Mouse (Mus musculus) embryonic facial prominence, embryonic 11.5 days (tissue): Measurements from ENCODE around the gene Oca2. TPM values are rescaled to one million over a fixed set of nuclear protein-coding genes. Genes with fewer than 3 reads are reported as not detected.

Experiments used
- ATAC-seq: fragments of 200-750 bp; cut with Nextera tagmentation; replicated peaks from 2 replicates; pipeline ENCODE4 v1.8.0; 2017; ENCODE audit warnings: low read depth; ENCODE audit not compliant: insufficient number of reproducible peaks, low FRiP score, low TSS enrichment
- DNase-seq: peaks from one replicate; pipeline ENCODE4 v3.0.0-alpha.2; 2015; ENCODE audit warnings: low spot score
- H3K27ac ChIP-seq: fragments of 300-500 bp; sonication (generic); replicated peaks from 2 replicates; pipeline ENCODE4 v1.5.1; 2014; ENCODE audit warnings: mild to moderate bottlenecking, low read depth, low read length, control low read depth
- H3K27me3 ChIP-seq: fragments of 300-500 bp; sonication (generic); 2 replicates; pipeline ENCODE4 v1.6.1; 2014; ENCODE audit warnings: mild to moderate bottlenecking, low read length, moderate library complexity, mixed read lengths; ENCODE audit not compliant: control insufficient read depth, insufficient read depth
- H3K36me3 ChIP-seq: fragments of 300-500 bp; sonication (generic); replicated peaks from 2 replicates; pipeline ENCODE4 v1.6.1; 2014; ENCODE audit warnings: low read depth, mild to moderate bottlenecking, low read length, moderate library complexity, mixed read lengths; ENCODE audit not compliant: control insufficient read depth, insufficient read depth
- H3K4me1 ChIP-seq: fragments of 300-500 bp; sonication (generic); 2 replicates; pipeline ENCODE4 v1.6.1; 2014; ENCODE audit warnings: low read length, mixed read lengths; ENCODE audit not compliant: control insufficient read depth, insufficient read depth
- H3K4me2 ChIP-seq: fragments of 300-500 bp; sonication (generic); 2 replicates; pipeline ENCODE4 v1.6.1; 2014; ENCODE audit warnings: low read depth, mild to moderate bottlenecking, control low read depth, low read length, moderate library complexity
- H3K4me3 ChIP-seq: fragments of 300-500 bp; sonication (generic); 2 replicates; pipeline ENCODE4 v1.5.1; 2014; ENCODE audit warnings: low read depth, low read length, control low read depth
- H3K9ac ChIP-seq: fragments of 300-500 bp; sonication (generic); replicated peaks from 2 replicates; pipeline ENCODE4 v1.6.1; 2014; ENCODE audit warnings: mild to moderate bottlenecking, control low read depth, low read length
- H3K9me3 ChIP-seq: fragments of 300-500 bp; sonication (generic); replicated peaks from 2 replicates; pipeline ENCODE4 v1.6.1; 2016; ENCODE audit warnings: mild to moderate bottlenecking, low read length, inconsistent platforms, mixed read lengths; ENCODE audit not compliant: control insufficient read depth
- WGBS: fragments of 180-500 bp; shearing (Covaris S2); extraction: QIAGEN DNeasy Blood & Tissue Kit; methylation state at CpG from one replicate; pipeline ENCODE4 v1.1.7; 2014; 5-methylcytosine and 5-hydroxymethylcytosine counted together
- polyA plus RNA-seq: library from polyadenylated mRNA; unstranded; fragments of >200 nt; fragmentation: Nextera tagmentation; extraction: Ambion mirVana; gene quantifications from 2 replicates; pipeline ENCODE4 v1.2.1, GENCODE M21; 2014

Oca2 gene
- 0.98 and 2.3 TPM in 2 replicates for polyA plus RNA-seq

DNA sequence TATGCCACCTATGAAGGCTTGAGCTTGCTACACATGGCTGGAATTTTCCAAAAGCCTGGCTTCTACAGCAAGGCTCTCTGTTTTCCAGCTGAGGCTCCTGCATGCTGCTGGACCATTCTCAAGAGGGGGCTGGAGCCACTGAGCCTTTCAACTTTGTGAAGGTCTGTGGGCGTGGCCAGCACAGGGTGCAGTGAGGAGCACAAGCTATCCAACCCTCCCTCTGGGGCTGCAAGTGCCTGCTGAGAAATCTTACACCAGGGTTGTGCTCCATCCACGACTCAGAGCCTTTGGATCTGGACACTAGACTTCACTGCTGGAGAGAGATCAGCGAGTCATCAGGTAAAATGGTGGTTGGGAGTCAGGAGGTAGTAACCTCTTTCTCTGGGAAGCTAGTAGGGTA, at the start of gene Oca2:
TSS of gene Oca2 (plus strand) at position 218 of the 400 bp plus-strand sequence.
- ATAC-seq (0 out of 2 replicates have a peak, but pooled peaks have one; percentile 36), DNase-seq (no peak)
- H3K4me2 ChIP-seq: no peak within 1 kb of the TSS
- no peaks in the 10 kb centered on the region for H3K9me3 ChIP-seq
- no peak within 1 kb of the TSS for H3K9ac ChIP-seq
- H3K36me3 ChIP-seq: no peaks in the 10 kb centered on the region
- WGBS: 35% methylated on average over 3 of the region's 3 CpGs
- H3K27me3 ChIP-seq: no peaks in the 10 kb centered on the region
- no peak within 1 kb of the TSS for H3K4me3 ChIP-seq
- no peaks in the 10 kb centered on the region; the same call in 1 of the 2 replicates for H3K4me1 ChIP-seq
- no peak within 1 kb of the TSS for H3K27ac ChIP-seq

DNA sequence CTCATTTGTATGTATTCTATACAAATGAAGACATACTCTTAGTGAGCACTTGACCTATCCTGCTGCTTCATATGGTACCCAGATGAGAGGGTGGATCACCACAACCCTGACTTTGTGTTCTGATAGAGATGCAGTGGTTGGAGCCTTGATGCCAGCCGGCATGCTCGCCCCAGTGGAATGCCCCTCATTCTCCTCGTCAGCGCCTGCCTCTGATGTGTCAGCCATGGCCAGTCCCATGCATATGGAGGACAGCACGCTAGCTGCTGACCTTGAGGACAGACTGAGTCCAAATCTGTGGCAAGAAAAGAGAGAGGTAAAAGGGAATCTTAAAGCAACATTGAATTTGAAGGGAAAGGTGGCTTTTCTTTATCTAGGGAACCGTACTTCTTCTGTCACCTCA, 48.5 kb upstream of the Oca2 start:
- DNase-seq: no peak
- Histone ChIP-seq H3K9ac (no peak overlapping the region), H3K4me1 (no peaks in the 10 kb centered on the region), H3K36me3 (no peaks in the 10 kb centered on the region; the same call in 1 of the 2 replicates), H3K27me3 (no peaks in the 10 kb centered on the region), H3K4me3 (no peak overlapping the region), H3K27ac (no peak overlapping the region), H3K9me3 (no peaks in the 10 kb centered on the region), H3K4me2 (no peak overlapping the region)
- whole genome bisulfite sequencing: 93% methylated on average over 6 of the region's 6 CpGs
- ATAC-seq: no peak

DNA sequence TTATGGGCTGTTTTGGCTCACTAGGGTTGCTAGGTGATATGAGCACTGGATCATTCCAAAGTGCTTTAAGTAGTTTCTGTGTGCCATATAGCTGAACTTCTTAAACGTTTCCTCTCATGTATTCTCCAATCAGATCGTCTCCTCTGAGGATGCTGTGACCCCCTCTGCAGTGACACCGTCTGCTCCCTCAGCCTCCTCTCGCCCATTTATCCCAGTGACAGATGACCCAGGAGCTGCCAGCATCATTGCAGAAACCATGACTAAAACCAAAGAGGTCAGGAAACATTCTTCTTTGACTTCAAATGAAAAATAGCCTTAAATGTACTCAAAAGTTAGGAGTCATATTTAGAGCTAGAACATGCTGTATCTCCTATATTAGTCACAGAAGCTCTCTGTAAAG, 47.9 kb upstream of the Oca2 start:
- 78% methylated on average over 4 of the region's 4 CpGs for whole genome bisulfite sequencing
- Histone ChIP-seq H3K27ac (no peak overlapping the region), H3K36me3 (no peaks in the 10 kb centered on the region; the same call in 1 of the 2 replicates)

DNA sequence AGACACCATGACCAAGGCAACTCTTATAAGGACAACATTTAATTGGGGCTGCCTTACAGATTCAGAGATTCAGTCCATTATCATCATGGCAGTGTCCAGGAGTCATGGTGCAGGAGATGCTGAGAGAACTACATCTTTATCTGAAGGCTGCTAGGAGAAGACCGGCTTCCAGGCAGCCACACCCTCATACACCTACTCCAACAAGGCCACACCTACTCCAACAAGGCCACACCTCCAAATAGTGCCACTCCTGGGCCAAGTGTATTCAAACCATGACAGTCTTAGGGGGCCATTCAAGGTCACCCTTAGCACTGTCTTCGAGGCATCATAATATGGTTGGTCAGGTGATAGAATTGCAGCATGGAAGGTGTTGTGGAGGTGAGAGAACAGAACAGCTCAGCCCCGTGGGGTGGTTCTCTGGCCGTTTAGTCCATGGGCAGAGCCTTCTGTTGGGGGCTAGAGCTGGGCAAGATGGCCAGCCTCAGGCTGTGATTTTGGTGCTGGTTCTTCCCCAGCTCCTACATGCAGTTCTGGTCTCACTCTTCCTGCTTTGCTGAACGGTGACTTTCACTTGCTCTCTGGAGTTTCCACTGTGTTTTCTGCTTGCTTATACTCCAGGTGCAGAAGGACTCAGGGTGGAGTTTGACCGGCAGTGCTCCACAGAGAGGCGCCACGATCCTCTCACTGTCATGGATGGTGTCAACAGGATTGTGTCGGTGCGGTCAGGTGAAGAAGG, 37.9 kb upstream of the Oca2 start:
- H3K4me1 ChIP-seq: no peaks in the 10 kb centered on the region
- DNase-seq (no peak), ATAC-seq (no peak)
- 95% methylated on average over 10 of the region's 10 CpGs for WGBS
- no peak overlapping the region for H3K4me2 ChIP-seq
- no peak overlapping the region for H3K27ac ChIP-seq
- no peaks in the 10 kb centered on the region for H3K9me3 ChIP-seq
- no peak overlapping the region for H3K4me3 ChIP-seq
- peaks cover 7% of the 10 kb centered on the region for H3K36me3 ChIP-seq
- H3K27me3 ChIP-seq: no peaks in the 10 kb centered on the region
- no peak overlapping the region for H3K9ac ChIP-seq

More for the DNA sequence above, 47.9 kb upstream of the Oca2 start:
- no peaks in the 10 kb centered on the region for H3K27me3 ChIP-seq
- no peak for ATAC-seq
- no peak overlapping the region for H3K4me3 ChIP-seq
- H3K9ac ChIP-seq: no peak overlapping the region
- no peak overlapping the region for H3K4me2 ChIP-seq
- no peaks in the 10 kb centered on the region for H3K4me1 ChIP-seq
- DNase-seq: no peak
- H3K9me3 ChIP-seq: no peaks in the 10 kb centered on the region

DNA sequence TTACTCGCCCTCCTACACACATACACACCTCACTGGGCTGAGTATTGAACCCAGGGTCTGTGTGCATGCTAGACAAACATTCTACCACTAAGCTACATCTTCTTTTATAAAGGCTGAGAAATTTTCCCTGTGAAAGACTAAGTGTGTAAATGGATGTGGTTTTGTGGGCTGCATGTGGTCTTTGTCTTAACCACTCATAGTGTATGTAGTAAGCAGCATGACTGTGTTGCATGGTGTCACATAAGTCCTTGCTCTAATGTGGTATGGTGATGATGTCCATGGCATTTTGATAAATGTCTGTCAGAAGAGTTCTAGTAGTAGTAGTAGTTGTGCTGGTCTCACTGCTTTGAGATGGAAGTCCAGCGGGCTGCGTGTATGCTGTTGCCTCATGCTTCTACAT, 36.7 kb upstream of the Oca2 start:
- H3K4me2 ChIP-seq: no peak overlapping the region
- H3K27ac ChIP-seq: no peak overlapping the region
- no peaks in the 10 kb centered on the region for H3K27me3 ChIP-seq
- no peaks in the 10 kb centered on the region for H3K9me3 ChIP-seq
- ATAC-seq: no peak
- DNase-seq: no peak
- no peaks in the 10 kb centered on the region for H3K4me1 ChIP-seq
- H3K9ac ChIP-seq: no peak overlapping the region
- H3K36me3 ChIP-seq: peaks cover 7% of the 10 kb centered on the region
- H3K4me3 ChIP-seq: no peak overlapping the region
- 87% methylated on average over 3 of the region's 3 CpGs for WGBS

DNA sequence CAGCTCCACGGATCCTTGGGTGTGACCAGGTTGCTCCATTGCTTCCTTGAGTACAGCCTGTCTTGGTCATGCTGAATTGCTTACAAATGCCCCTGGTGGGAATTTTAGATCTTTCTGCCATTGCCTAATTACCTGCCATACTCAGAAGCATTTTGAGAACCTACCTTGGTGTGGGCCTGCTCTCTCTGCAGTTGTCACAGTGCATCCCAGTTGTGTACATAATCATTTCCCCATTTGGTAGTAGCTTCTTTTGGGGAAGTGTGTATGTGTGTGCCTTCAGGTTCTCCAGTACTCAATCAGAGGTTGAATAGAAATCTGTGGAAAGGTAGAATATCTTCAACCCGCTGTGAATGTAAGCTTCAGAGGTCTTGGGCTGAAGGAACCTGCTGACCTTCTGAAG, 36.3 kb upstream of the Oca2 start:
- ATAC-seq: no peak

DNA sequence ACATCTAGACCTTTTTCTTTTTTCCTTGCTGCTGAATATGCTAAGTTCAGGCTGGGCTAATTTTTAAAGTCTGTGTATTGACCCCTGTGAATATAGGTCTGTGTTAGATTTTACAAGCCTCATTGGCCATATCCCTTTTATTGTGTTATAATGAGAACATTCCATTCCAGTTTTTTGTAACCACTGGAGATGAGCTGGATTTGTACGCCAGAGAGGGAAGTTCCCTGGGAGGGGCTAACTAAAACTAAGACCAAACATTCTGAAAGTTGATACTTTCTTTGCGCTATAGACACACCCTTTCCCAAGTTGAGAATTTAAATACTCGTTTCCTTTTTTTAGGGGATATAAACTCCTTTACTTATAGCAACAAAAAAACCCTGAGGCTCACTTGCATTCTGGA, 34.7 kb upstream of the Oca2 start:
- Histone ChIP-seq H3K4me3 (no peak overlapping the region), H3K9me3 (no peaks in the 10 kb centered on the region), H3K4me2 (no peak overlapping the region), H3K27ac (no peak overlapping the region), H3K4me1 (no peaks in the 10 kb centered on the region), H3K27me3 (no peaks in the 10 kb centered on the region), H3K9ac (no peak overlapping the region), H3K36me3 (peaks cover 7% of the 10 kb centered on the region)
- DNase-seq (no peak), ATAC-seq (no peak)
- WGBS: 75% methylated on average over 3 of the region's 3 CpGs

More for the DNA sequence above, 36.3 kb upstream of the Oca2 start:
- H3K4me3 ChIP-seq: no peak overlapping the region
- no peak overlapping the region for H3K4me2 ChIP-seq
- DNase-seq: no peak
- H3K9me3 ChIP-seq: no peaks in the 10 kb centered on the region
- H3K27me3 ChIP-seq: no peaks in the 10 kb centered on the region
- H3K27ac ChIP-seq: no peak overlapping the region
- no peaks in the 10 kb centered on the region for H3K4me1 ChIP-seq
- H3K36me3 ChIP-seq: peaks cover 7% of the 10 kb centered on the region
- 89% methylated on average over 2 of the region's 2 CpGs for WGBS
- no peak overlapping the region for H3K9ac ChIP-seq

DNA sequence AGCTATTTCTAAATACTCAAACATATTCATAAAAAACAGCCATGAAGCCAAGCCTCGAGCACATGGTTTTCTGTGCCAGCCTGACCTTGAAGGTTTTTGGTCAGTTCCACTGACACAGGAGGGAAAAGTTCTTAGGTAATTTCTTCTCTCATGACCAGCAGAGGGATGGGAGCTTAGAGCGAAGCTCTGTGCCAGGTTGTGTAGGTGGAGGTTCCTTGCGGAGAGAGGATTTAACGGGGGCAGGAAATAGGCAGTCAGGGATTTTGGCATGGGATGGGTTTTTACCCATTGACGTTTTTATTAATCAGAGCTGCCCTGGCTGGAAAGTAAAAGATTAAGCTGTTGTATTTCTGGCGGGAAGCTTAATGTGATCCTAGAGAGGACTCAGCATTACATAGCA, 18.7 kb upstream of the Oca2 start:
- no peaks in the 10 kb centered on the region; the same call in none of the 2 replicates for H3K36me3 ChIP-seq
- ATAC-seq (no peak), DNase-seq (no peak)
- no peaks in the 10 kb centered on the region for H3K4me1 ChIP-seq
- no peak overlapping the region for H3K4me3 ChIP-seq
- no peaks in the 10 kb centered on the region for H3K27me3 ChIP-seq
- no peak overlapping the region for H3K9ac ChIP-seq
- no peak overlapping the region for H3K4me2 ChIP-seq
- 92% methylated on average over 6 of the region's 6 CpGs for WGBS
- H3K27ac ChIP-seq: no peak overlapping the region
- H3K9me3 ChIP-seq: no peaks in the 10 kb centered on the region
